Mouse (Mus musculus): ENCODE data around the gene Nckap1l.

Nckap1l gene

DNA sequence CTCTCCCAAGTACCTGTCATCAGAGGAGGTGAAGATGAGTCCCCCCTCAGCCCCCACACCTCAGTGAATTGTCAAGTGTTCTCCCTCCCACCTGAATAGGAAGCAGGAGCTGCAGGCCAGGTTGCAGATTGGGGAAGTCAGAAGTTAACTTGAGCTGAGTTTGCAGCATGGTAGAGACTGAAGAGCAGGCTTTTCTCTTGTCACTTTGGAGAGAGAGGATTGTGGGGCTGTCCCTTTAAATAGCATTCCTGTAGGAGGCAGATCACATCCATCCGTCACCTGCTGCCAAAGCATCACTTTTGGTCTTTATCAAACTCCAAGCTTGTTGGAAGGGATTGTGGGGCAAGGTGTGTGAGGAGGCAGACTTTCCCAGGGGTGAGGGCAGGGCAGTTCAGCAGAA, 47.1 kb downstream of the Nckap1l start:
- no peak for DNase-seq (ENCODE audit: low read depth, low spot score)

- no peak for DNase-seq (ENCODE audit: low read depth, low spot score)
Observed at GRCm38 (mm10) chr15:103501186-103501585, 47.6 kb downstream of the Nckap1l start.

DNA sequence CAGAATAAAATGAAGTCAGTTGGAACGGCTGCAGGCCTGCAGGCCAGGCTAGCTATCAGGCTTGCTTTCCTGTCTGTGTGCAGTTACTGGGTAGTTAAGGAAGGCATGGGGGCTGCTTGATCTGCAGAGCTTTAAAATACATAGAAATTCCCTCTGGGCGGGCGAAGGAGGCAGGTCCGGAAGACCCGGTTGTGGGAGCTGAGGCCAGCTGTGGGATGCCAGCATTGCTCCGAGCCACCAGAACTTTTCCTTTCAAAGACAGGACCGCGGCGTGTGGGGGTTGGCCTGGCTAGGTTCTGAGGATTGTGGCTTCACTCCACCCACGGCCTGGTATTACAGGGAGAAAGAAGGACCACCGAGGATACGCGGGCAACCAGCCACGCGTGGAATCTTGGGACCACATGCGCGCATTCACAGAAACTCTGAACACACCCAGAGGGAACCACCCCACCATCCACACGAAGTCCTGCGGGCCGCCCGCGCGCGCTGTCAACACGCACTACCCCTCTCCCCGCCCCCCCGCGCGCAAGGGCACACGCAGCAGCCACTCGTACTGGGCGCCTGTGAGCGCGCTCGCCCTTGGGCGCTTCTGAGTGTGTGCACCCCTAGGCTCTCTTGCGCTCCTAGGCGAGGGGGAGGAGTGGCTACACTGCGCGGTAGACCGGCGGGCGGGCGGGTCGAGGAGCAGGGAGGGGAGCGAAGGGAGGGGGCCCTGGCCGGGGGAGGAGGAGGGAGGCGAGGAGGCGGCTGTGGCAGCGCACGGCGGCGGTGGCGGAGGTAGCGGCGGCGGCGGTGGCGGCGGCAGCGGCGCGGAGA, 49.0 kb downstream of the Nckap1l start, which contains the start of gene Pde1b:
Gene Pde1b (plus strand): TSS at position 600 of the 816 bp plus-strand sequence.
- no peak for DNase-seq (ENCODE audit: low read depth, low spot score)

GRCm38 (mm10) chr15:103503251-103503600, 49.6 kb downstream of the Nckap1l start:
- no peak for DNase-seq (ENCODE audit: low read depth, low spot score)

GRCm38 (mm10) chr15:103503660-103504059, 50.1 kb downstream of the Nckap1l start:
- no peak for DNase-seq (ENCODE audit: low read depth, low spot score)

DNA sequence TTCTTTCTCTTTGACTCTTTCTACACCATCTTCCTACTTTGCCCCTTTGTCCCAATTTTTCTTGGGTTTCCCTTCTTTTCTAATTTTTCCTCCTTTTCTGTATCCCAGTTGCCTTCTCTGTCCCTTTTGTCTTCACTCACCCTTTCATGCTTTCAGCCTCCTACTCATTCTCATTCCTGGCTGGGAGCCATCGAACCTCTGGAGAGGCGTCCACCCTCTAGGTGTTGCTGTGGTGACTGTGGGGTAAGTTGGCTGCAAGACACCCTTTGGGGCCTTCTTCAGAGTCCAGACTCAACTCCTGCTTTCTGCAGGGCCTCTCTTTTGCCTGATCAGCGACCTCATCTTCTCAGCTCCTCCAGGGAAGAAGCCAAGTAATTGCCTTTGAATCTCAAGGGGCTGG, 55.7 kb downstream of the Nckap1l start:
- no peak for DNase-seq (ENCODE audit: low read depth, low spot score)

DNA sequence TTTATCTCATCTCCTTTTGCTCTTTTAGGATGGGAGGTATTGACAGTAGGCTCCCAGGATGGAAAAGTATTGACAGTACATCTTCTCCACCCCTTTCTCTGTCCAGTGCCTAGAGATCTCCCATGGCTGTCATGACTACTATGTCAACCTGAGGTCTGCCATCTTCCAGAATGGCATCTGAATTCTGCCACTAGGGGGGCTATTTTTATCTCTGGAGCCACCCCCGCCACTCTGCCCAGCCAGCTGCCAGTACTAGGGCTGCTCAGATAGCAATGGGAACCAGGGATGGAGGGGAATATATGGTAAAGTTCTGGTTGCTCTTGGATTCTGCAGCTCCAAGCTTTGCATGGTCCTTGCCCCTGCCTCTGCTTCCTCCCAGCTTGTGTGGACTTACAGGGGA, 58.1 kb downstream of the Nckap1l start:
- DNase-seq (ENCODE audit: low read depth, low spot score): no peak

- DNase-seq (ENCODE audit: low read depth, low spot score): no peak
Observed at GRCm38 (mm10) chr15:103513621-103514031, 60.0 kb downstream of the Nckap1l start.

GRCm38 (mm10) chr15:103514119-103514518, 60.5 kb downstream of the Nckap1l start:
- DNase-seq (ENCODE audit: low read depth, low spot score): peak; percentile 91

GRCm38 (mm10) chr15:103514914-103515313, 61.3 kb downstream of the Nckap1l start:
- no peak for DNase-seq (ENCODE audit: low read depth, low spot score)

GRCm38 (mm10) chr15:103518600-103519385, 65.2 kb downstream of the Nckap1l start:
- DNase-seq (ENCODE audit: low read depth, low spot score): peak; percentile 63

GRCm38 (mm10) chr15:103519386-103520378, 66.1 kb downstream of the Nckap1l start:
- DNase-seq (ENCODE audit: low read depth, low spot score): no peak

DNA sequence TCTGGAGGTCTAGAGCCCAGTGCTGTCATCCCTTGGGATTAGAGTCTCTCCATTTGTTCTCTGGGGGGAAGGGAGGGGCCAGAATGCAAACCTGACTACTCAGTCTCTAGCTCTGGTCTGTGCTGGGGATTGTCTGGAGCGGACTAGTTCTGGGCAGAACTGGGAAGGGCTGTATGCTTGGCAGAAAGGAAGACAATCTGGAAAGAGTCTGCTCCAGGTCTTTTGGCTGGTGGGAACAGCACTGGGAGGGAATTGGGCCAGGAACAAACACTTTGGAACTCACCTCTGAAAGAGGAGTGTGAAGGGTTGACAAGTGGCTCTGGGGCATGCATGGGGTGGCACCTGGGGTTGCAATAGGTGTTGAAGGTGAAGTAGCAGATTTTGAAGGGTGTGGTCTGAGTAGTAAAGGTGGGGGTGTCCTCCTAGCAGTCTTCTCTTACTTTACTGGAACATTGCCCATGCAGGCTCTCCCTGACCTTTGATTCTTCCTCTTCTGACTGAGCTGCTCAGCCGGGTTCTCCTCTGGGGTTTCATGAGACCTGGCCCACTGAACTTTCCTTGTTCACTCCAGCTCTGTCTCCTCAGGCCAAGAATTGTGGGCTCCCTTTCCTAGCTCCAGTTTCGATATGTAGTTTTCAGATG, 69.0 kb downstream of the Nckap1l start:
- no peak for DNase-seq (ENCODE audit: low read depth, low spot score)

DNA sequence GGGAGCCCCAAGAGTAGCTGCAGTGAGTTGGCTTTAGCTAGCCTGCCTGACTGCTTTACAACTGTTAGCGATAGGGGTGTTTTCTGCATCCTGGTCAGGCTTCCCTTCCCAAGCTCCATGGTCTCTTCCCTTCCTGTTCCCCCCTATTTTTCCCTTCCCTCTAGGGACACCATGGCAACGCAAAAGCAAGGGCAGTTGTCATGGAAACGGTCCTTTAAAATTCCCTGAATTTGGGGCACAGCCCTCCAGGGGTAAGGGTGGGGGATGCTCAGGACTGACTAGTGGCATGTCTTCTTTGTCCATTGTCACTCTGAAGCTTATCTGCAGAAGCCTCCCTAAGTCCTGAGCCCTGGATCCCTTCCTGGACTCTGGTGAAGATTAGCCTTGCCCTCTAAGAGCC, 69.6 kb downstream of the Nckap1l start:
- DNase-seq (ENCODE audit: low read depth, low spot score): no peak

- no peak for DNase-seq (ENCODE audit: low read depth, low spot score)
Observed at GRCm38 (mm10) chr15:103530372-103530771, 76.8 kb downstream of the Nckap1l start.

DNA sequence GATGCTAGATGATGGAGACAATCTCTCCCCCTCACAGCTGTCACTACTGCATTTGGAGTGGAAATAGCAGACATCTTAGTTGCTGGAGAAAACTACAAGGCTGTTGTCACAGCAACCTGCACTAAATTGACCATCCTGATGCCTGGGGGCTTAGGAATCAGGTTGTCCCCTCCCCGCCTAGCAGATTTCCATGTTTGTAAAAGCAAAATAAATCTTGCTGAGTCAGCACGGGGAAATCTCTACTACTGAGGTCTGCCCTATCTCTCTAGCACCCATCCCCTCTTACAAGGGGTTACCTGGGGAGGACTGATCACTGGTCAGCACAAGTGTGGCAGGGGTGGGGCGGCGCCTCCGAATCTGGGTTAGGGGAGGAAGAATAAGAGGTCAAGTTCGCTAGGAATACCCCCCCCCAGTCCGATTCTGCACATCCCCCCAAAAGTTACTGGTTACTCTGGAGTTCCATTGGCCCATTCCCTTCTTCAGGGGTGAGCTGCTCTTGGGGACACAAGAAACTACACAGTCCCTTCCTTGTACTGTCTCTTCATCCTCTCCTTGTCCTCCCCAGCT, 80.5 kb downstream of the Nckap1l start:
- DNase-seq (ENCODE audit: low read depth, low spot score): no peak

DNA sequence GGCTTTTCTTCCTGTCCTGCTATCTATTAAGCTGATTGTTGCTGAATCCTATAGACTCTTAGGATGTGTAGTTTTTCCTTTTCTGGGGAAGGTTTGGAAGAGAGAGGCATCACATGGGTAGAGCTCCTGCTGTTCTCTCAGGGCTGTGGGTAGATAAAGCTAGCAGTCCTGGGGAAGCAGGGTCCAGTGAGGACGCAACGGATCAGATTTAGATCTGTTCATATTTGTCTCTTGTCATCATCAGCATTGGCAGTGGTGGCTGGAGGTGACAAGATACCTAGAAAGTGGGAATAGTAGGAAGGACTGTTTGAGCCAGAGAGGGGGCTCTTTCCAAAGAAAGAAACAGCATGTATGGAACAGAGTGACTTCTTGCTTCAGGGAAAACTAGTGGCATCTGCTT, 81.4 kb downstream of the Nckap1l start:
- no peak for DNase-seq (ENCODE audit: low read depth, low spot score)

DNA sequence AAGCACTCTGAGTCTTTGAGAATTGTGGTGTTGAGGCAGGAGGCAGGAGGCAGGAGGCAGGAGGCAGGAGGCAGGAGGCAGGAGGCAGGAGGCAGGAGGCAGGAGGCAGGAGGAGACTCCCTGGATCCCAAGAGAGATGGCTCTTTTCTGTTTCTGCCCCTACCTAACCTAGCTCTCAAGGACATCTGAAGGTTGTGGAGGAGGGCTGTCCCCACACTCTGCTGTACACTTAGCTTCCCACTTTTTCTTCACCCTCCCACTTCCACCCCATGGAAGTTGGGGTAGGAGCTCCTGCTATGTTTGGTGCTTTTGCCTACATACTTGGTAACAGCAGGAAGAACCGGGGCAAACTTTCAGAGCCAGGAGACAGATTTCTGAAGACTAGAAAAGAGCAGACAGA, 82.2 kb downstream of the Nckap1l start:
- no peak for DNase-seq (ENCODE audit: low read depth, low spot score)

DNA sequence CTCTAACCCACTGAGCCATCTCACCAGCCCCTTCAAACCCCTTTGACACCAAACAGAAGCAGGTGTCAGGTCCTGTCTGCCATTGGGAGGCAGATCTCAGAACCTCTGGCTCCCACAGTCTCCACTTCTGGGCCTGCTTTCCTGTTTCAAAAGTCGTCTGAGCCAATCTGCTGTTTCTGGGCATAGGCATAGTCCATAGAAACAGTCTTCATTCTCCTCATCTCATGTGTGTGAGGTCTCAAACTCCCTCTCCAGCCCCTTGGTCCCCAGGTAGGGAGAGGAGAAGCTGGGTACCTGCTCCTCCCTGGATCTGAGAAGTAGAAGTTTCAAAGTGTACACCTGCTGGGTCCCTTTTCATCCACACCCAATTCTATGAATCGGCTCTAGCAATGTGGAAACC, 82.9 kb downstream of the Nckap1l start:
- no peak for DNase-seq (ENCODE audit: low read depth, low spot score)

GRCm38 (mm10) chr15:103537011-103537821, 83.6 kb downstream of the Nckap1l start:
- no peak for DNase-seq (ENCODE audit: low read depth, low spot score)

Data from brain, embryonic 18.5 days (tissue).